Mouse (Mus musculus) cerebellum, postnatal 36 days (tissue): ENCODE data around the gene Gm21970.
A peak's percentile ranks its signal among the peaks of the same experiment; 100 is the strongest.

Experiments used
- DNase-seq, 2 experiments: peaks; one replicate each; pipeline ENCODE4 v3.0.0; 2021 to 2022; ENCODE audit warnings: mixed read lengths in 2 of 2

Gm21970 gene

GRCm38 (mm10) chr16:91391421-91391820 lies at the start of gene Gm21970:
Gene Gm21970 (plus strand): TSS chr16:91391721.
- no peak for DNase-seq

- DNase-seq, result no peak
Observed at GRCm38 (mm10) chr16:91346491-91346890, 45.0 kb upstream of the Gm21970 start.

- DNase-seq, result no peak
Observed at GRCm38 (mm10) chr16:91347491-91348263, 43.8 kb upstream of the Gm21970 start.

- peak in 1 of 2 experiments; percentile 16 for DNase-seq
Observed at GRCm38 (mm10) chr16:91348264-91348565, 43.3 kb upstream of the Gm21970 start.

- peak in 1 of 2 experiments; percentile 44 for DNase-seq
Observed at GRCm38 (mm10) chr16:91348588-91349330, 42.8 kb upstream of the Gm21970 start.

- peak; percentile 79 to 85 for DNase-seq
Observed at GRCm38 (mm10) chr16:91352084-91352562, 39.4 kb upstream of the Gm21970 start.

- no peak for DNase-seq
Observed at GRCm38 (mm10) chr16:91352749-91353148, 38.8 kb upstream of the Gm21970 start.

GRCm38 (mm10) chr16:91353177-91353576 lies 38.3 kb upstream of the Gm21970 start:
- no peak for DNase-seq

- no peak for DNase-seq
Observed at GRCm38 (mm10) chr16:91353638-91354037, 37.9 kb upstream of the Gm21970 start.

GRCm38 (mm10) chr16:91354599-91354998 lies 36.9 kb upstream of the Gm21970 start:
- no peak for DNase-seq

GRCm38 (mm10) chr16:91355160-91355559 lies 36.4 kb upstream of the Gm21970 start:
- DNase-seq, result no peak

GRCm38 (mm10) chr16:91356760-91357525 lies 34.6 kb upstream of the Gm21970 start:
- no peak for DNase-seq

- no peak for DNase-seq
Observed at GRCm38 (mm10) chr16:91357526-91357900, 34.0 kb upstream of the Gm21970 start.

GRCm38 (mm10) chr16:91358555-91358954 lies 33.0 kb upstream of the Gm21970 start:
- DNase-seq, result peak in 1 of 2 experiments; percentile 58

- no peak for DNase-seq
Observed at GRCm38 (mm10) chr16:91359531-91359930, 32.0 kb upstream of the Gm21970 start.

- no peak for DNase-seq
Observed at GRCm38 (mm10) chr16:91360162-91360561, 31.4 kb upstream of the Gm21970 start.

- no peak for DNase-seq
Observed at GRCm38 (mm10) chr16:91362006-91362405, 29.5 kb upstream of the Gm21970 start.

GRCm38 (mm10) chr16:91362616-91363272 lies 28.8 kb upstream of the Gm21970 start:
- no peak for DNase-seq

- no peak for DNase-seq
Observed at GRCm38 (mm10) chr16:91363483-91363882, 28.0 kb upstream of the Gm21970 start.

GRCm38 (mm10) chr16:91366567-91366966 lies 25.0 kb upstream of the Gm21970 start:
- no peak for DNase-seq

GRCm38 (mm10) chr16:91367066-91367465 lies 24.5 kb upstream of the Gm21970 start:
- no peak for DNase-seq

GRCm38 (mm10) chr16:91372577-91373472 lies 18.7 kb upstream of the Gm21970 start, which contains the start of gene Ifnar2:
Gene Ifnar2 (plus strand): TSS chr16:91372783.
- DNase-seq, result peak; percentile 72 to 76
